Mouse (Mus musculus): Measurements from ENCODE around the gene Gtdc1.
A peak's percentile ranks its signal among the peaks of the same experiment; 100 is the strongest.

Gtdc1 gene

DNA sequence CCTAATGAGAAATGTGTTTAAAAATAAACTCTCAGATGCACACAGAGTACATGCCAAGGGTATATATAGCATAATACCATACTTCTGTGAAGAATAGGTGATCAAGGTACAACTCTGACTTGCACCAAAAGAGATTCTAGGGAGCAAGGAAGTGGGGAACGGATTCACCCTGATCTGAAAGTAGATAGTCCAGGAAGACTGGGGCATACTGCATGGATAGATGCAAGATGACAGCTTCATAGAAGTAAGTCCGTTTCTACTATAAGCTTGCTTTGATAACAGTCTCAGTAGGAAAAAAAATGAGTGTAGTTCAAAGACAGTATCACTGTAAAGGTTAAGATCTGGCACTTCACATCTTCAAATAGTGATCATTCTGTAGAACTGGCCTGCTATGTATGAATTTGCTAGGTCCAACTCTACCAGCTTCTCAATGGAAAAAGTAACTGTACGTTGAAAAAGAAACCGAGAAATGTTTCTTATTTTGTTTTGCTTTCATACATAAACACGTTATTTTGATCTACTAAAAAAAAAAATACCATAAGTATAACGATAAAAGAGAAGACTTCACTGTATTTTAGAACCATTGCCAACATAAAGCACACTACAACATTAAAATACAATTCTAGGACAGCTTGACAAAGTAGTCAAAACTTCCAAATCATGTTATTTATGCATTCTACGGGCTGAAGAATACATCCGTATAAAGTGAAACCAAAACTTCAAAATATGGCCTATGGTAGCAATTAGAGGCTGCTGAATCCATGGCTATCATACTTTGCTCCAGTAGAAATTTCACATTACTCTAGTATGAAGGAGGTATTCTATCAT lies 4.2 kb downstream of the Gtdc1 start:
- no peak for DNase-seq

DNA sequence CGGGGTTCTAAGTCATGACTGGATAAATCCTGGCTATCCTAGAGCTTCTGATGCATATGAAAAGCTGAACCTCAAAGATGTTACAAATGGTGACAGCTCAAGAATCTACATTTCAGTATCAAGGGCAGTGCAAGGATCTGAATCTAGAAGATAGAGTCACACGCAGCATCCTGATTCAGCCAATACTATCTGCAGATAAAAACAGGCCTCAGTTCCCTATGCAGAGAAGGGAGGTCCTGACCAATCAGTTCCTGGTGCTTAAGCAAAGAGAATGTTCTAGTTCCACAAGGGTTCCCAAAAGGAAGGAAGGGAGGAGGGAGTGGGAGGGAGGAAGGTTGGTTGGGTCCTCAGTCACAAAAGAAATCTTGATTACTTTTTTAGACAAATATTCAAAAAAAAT lies 5.0 kb downstream of the Gtdc1 start:
- DNase-seq, result no peak

DNA sequence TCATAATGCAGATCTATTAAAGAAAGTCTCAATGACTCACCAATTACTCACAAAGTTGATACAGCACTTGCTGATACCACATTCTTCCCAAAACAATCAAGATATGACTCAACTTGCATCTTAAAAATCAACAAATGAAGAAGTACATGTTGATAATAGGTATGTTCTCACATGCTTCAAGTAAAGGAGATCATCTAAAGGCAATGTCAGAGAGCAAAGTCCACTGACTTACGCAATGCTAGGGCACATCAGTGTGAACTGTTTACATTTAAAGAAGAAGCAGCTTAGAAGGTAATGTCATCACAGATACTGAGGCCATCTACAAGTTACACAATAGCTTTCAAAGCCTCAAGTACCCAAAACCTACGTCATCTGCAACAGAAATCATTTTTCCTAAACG lies 7.0 kb downstream of the Gtdc1 start:
- DNase-seq, result peak in 1 of 2 experiments; percentile 6

DNA sequence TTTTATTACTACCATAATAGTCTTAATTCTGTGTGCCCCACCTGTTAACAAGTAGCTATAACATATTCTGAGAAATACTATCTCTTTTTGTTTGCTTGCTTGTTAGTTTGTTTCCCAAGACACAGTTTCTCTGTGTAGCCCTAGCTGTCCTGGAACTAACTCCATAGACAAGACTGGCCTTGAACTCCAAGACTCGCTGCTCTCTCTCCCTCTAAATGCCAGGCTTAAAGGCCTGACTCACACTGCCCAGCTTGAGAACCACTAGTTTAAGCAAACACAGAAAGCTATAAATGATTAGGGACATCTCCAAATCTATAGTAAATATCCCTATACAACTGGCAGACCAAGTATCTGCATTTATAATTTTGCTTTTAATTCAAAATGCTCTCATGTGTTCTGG lies 8.1 kb downstream of the Gtdc1 start:
- no peak for DNase-seq

DNA sequence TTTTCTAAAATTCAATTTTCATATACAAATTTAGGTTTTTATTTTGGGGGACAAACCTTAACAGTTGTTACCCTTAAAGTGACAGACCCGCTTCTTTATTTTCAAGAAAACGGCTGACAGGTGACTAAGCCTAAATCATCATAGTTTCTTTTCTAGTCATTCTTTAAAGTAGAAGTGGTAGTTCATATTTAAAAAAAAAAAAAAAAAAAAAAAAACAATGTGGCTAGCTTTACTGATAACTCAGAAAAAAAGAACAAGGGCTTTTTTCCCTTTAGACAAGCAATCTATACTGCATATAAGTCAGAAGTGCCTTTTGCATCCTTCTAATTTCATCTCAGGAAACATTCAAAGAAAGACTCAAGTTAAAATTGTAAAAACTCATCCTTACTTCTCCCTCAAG lies 8.7 kb downstream of the Gtdc1 start:
- DNase-seq, result no peak

DNA sequence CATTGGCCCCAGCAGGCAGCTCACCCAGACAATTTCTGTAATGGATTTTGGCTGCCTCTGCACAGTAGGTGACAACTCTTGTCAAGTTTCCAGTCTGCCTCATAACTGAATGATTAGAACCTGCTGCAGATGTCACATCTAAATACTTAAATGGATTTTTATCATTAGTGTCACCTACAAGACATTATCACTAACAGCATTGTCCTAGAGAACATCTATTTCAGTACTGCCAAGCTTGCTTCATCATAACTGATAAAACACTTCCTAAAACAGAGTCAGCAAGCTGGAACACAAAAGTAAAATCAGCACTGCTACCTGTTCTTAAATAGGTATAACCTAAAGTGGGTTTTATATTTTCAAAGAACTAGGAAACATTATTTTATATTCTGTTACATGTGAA lies 11.2 kb downstream of the Gtdc1 start:
- no peak for DNase-seq

DNA sequence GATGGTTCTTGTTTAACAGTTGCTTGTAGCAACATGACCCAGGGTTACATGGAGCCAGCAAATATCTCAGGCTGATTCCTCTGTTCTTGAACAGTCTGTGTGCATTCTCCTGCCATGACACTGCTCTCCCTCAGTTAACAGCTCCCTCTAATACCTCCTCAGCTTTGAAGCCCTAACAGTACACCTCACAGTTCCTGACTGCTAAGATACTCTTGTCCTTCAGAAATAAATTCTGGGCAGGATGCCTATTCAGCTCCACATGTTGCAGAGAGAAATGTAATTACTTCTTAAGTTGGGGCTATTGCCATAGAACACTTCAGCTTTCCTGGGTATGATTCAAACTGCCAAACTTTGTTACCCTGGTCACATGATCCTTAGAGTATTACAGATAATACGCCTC lies 29.7 kb downstream of the Gtdc1 start:
- DNase-seq, result no peak

DNA sequence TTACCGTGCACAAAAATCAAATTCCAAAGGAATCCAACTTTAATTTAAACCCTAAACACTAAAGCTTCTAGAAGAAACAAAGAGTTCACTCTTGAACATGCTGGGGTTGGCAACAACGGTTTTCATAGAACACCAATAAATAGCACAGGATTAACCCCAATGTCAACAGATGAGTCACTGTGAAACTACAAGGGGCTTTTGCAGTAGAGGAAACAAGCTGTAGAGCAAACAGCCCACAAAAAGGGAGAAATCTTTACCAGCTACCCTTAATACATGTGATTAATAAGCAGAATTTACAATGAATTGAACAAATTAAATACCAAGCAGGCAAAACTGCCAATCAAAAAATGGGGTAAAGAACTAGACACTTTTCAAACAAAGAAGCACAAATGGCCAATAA lies 53.7 kb downstream of the Gtdc1 start:
- DNase-seq, result no peak

DNA sequence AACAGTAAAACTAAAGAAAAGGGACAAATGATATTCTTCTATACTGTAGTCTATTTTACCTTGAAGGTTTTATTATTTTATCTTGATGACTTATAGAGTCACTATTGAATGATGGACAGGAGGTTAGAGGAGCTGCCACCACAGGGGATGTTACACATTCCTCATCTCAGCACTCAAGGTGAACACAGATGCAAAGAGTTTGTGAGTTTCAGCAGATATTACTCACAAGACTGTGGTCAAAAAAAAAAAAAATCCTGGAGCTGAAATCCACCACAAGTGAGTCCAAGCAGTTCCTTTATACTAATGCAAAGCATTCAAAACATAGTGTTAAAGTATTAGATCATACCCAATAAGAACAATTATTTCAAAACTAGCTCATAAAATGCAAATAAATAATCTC lies 62.7 kb downstream of the Gtdc1 start:
- no peak for DNase-seq

DNA sequence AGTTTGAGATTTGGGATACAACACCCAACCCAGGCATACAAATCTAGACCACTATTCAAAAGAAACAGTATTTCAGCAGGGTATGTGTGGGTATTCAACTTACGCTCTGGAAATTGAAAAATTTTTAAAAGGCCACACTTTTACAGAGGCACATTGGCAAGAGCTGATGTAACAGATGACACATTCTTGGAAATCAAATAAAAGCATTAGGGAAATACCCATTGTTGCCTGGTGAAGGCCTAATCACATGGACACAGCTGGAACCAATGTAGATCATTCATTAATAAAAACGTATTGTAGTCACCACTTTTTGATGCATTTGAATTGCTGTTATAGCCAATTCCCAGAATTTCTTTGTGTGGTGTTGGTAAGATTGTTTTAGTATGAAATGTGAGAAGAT lies 73.0 kb downstream of the Gtdc1 start:
- DNase-seq, result no peak

DNA sequence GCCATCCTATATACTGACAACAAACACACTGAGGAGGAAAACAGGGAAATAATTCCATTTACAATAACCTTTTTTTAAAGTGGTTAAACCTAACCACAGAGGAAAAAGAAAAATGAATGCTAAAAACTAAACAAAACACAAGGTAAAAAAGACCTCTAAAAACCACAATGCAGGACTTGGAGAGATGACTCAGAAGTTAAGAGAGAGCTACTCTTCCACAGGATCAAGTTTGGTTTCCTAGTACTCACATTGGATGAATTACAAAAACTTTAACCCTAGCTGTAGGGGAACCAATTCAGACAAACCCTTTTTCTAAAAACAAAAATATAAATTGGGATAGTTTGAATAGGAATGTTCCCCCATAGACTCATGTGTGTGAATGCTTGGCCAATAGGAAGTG lies 77.8 kb downstream of the Gtdc1 start:
- no peak for DNase-seq

DNA sequence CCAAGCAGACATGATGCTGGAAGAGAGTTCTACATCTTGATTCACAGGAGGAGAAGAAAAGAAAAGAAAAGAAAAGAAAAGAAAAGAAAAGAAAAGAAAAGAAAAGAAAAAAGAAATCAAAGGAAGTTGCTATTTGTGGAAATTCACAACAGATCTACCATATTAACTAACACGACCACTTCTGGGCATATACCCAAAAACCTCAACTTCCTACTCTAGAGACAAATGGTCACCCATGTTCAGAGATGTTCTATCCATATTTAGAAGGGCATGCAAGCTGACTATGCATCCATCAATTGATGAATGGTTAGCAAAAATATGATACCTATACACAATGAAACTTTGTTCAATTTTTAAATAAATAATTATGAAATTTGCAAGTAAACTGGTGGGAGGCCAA lies 79.3 kb downstream of the Gtdc1 start:
- no peak for DNase-seq

DNA sequence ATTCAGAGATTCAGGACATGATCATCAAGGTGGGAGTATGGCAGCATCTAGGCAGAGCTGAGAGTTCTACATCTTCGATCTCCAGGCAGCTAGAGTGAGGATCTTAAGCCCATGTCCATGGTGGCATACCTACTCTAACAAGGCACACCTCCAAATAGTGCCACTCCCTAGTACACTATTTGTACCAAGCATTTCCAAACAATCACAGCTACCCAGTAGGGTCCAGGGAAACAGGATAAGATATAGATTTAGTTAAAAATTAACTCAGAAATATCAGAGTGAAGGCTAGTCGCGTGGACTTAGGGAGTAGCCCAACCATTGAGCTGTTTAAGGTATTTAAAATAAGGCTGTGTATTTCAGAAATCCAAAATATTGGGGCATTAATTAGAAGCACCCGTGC lies 82.0 kb downstream of the Gtdc1 start:
- DNase-seq, result no peak

DNA sequence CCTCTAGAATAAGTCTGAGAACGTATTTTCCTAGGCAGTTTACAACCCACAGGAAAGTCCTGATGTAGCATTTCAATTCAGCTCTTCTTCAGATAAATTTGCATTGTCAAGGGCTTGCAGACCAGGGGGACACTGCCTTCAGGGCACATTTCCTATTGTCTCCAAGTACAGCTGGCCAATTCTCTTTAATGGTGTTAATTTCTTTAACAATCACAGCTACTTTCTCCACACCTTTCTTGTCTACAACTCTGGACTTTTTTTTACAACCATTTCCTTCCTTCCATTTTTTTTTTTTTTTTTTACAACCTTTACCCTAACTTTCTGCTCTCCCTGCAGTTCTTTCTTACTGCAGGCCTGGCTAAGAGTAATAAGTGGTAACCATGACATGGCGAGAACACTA lies 97.7 kb downstream of the Gtdc1 start:
- DNase-seq, result no peak

DNA sequence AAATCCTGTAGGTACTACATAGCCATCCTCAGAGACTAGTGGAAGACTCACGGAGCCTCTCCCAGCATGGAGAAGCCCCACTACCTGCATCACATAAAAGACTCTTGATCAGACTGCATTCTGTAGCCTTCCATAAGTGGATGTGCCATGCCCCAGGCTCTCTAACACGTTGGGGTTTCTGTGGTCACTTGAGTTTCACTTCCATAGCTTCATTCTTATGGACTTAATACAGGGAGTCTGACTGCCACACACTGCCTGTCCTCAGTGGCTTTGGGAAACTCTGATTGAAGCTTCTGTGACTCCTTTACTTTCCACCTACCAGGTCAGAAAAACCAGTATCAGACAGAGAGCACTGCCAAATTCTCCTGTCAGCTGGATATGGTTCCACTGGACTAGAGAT lies 98.1 kb downstream of the Gtdc1 start:
- no peak for DNase-seq

DNA sequence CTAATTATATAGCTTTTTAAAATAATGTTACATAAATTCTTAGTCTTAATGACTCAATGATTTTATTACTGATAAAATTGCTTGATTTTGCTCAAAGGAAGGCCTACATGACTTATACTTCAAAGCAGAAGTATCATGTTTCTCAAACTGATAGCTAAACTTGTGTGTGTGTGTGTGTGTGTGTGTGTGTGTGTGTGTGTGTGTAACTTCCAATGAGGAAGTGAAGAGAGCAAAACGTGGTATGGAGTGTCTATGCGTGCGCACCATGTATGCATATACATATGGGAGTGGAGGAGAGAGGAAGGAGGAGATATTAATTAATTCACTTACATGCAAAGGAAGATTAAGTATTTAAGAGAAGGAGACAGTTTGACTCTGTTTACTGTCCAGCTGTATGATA lies 100.8 kb downstream of the Gtdc1 start:
- no peak for DNase-seq

DNA sequence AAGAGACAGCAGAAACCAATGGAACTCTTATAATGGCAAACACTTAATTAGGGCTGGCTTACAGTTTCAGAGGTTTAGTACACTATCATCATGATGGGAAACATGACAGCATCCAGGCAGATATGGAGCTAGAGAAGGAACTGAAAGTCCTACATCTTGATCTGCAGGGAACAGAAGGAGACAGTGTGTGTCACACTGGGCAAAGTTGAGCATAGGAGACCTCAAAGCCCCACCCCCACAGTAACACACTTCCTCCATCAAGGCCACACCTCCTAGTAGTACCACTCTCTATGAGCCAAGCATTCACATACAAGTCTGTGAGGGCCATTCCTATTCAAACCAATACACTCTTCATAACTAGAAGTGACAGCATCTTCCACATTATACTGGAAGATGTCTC lies 109.7 kb downstream of the Gtdc1 start:
- DNase-seq, result no peak

DNA sequence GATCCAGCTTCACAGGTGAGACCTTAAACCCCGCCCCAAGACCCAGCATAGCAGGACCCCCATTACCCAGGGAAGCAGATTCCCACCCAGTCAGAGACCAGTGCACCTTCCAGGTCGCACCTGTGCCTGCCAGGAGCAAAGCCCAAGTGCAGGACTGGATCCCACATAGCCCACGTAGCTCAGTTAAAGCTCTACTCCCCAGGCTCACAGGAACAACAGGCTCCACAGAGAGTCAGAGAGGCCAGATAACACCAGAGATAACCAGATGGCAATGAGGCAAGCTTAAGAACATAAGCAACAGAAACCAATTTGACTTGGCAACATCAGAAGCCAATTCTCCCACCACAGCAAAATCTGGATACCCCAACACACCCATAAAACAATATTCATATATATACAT lies 113.7 kb downstream of the Gtdc1 start:
- DNase-seq, result no peak

DNA sequence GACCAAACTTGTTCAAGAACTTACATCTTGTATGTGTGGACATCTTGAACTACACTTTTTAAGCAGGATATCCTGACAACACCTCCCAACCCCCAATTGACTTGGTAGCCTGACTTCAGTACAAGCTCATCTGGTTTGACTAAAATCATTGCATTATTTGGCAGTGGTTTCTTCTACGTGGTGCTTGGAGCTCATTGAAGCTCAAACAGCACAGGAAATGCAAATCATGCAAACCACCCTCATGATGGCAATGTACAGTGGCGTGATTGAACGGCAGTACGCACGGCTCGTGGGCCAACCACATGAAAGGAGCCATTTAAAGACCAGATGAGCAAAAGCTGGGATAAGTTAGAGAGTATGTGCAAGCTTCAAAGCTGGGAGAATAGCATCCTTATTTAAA lies 123.0 kb downstream of the Gtdc1 start:
- DNase-seq, result no peak

DNA sequence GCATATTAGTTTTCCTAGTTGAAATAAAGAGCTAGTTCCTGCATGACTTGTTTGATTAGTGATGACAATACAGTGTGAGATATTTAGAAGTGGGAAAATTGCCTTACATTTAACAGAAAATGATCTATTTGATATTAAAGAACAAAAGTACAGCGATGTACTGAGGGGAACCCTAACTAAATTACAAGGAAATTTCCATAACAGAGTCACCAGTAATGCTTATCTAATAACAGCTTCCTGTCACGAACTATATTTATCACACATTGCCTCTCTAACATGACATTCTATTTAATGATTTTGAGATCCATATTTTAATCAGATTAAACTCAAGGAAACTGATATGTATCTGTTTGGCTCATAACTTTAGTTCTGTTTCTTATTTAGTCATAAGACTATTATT lies 126.1 kb downstream of the Gtdc1 start:
- DNase-seq, result no peak

DNA sequence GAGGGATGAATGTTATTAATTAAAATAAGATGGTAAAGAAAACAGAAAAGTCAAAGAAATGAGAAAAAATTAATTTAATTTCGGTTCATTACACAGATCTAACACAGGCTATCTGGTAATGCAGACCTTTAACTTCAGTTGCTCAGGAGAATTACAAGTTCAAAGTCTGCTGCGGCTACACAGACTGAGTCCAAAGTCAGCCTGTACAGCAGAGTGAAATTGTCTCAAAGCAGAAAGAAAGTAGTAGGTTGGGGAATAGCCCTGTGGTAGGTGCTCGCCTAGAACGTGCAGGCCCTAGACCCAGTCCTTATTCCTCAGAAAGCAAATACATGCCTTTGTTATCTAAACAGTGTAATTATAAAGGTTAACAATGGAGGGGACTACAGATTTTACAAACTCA lies 135.6 kb downstream of the Gtdc1 start:
- DNase-seq, result no peak

DNA sequence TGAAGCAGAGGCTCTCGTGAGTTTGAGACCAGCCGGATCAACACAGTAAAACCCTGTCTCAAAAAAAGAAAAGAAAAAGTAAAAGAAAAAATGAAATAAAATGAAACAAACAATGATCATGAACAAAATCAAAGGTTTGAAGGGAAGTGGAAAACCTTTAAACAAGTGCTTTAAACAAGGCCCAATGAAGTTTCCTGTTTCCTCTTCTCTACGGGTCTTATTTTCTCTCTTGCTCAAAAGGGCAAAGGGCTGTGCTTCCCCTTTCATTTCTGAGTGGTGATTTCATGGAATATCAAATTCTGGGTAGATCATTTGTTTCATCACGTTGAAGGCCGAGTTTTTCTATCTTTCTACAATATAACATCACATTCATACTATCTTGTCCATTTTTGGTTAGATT lies 136.3 kb downstream of the Gtdc1 start:
- DNase-seq, result no peak

DNA sequence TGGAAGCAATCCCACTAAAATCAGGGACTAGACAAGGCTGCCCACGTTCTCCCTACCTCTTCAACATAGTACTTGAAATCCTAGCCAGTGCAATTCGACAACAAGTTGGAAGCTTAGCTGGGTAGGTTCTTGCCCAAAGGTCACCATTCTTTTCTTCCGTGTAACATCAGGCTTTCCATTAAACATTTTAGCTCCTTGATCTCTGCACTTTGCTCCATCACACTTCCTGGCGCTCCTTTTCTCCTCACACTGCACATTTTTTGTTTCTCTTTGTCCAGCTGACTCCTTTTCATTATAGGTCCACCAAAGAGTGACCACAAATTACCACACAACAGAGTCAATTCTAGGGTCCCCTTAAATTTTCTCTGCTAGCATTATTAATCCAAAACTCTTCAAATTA lies 144.7 kb downstream of the Gtdc1 start:
- no peak for DNase-seq

DNA sequence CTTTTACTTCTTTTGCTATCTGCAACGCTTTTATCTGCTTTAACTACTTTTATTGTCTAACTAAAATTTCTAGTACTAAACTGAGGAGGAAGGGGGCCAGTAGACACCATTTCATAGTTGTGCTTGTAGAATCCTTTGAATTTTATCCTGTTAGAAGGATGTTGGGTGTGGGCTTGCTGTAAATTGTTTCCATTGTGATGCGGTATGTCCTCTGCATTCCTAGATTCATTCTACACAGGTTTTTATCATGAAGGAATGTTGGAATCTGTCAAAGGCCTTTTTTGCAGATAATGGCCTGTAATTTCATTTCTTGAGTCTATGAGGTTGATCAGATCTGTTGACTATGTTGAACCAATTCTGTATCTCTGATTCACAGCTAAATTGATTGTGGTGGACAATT lies 146.5 kb downstream of the Gtdc1 start:
- no peak for DNase-seq

DNA sequence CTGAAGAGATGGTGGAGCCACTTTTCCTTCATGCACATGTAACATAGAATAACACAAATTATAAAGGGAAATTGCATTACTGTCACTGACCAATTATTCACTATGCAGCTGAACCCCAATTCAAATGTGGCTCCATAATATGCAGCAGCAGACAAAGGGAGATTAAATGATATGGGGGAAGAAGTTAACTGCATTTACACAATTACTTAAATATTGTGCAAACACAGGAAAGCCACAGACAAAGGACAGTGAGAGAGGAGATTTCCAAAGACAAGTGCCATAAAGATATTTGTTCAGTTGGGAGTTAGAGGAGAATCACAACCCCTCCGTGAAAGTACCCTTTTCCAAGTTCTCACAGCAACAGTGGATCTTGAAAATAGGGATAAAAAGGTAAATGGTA lies 163.6 kb downstream of the Gtdc1 start:
- no peak for DNase-seq

DNA sequence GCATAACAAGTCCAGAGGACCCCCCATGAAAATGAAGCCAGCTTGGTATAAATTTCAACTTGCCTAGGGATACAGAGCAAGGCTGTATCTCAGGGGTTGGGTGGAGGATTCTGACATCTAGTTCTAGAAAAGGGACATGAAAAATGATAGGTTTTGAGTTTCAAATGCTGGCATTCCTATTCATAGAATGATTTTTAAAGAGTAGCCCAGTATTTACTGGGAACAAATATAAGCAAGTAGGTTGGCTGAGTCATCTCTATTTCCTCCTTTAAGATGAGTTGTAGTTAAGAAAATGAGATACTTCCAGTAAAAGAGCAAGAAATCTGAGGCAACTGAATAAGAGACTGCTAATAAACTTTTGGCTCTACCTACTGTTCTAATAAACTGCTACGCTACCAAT lies 190.8 kb downstream of the Gtdc1 start:
- no peak for DNase-seq
